Mouse (Mus musculus) forebrain, embryonic 12.5 days (tissue): Measurements from ENCODE around the gene Dnph1. TPM values are rescaled to one million over a fixed set of nuclear protein-coding genes. Genes with fewer than 3 reads are reported as not detected.

Experiments
- ATAC-seq: fragments of 200-750 bp; cut with Nextera tagmentation; 2 replicates; pipeline ENCODE4 v1.8.0; 2017; ENCODE audit warnings: moderate TSS enrichment; ENCODE audit not compliant: low FRiP score
- H3K27ac ChIP-seq: fragments of 300-500 bp; sonication (generic); 2 replicates; pipeline ENCODE4 v1.5.1; 2016; ENCODE audit warnings: mild to moderate bottlenecking
- H3K27me3 ChIP-seq: fragments of 300-500 bp; sonication (generic); 2 replicates; pipeline ENCODE4 v1.6.1; 2016; ENCODE audit warnings: mild to moderate bottlenecking
- H3K36me3 ChIP-seq: fragments of 300-500 bp; sonication (generic); replicated peaks from 2 replicates; pipeline ENCODE4 v1.6.1; 2016; ENCODE audit warnings: mild to moderate bottlenecking
- H3K4me1 ChIP-seq: fragments of 300-500 bp; sonication (generic); 2 replicates; pipeline ENCODE4 v1.6.1; 2016
- H3K4me2 ChIP-seq: fragments of 300-500 bp; sonication (generic); 2 replicates; pipeline ENCODE4 v1.6.1; 2016; ENCODE audit warnings: mild to moderate bottlenecking, moderate library complexity
- H3K4me3 ChIP-seq: fragments of 300-500 bp; sonication (generic); replicated peaks from 2 replicates; pipeline ENCODE4 v1.5.1; 2016; ENCODE audit warnings: mild to moderate bottlenecking
- H3K9ac ChIP-seq: fragments of 300-500 bp; sonication (generic); 2 replicates; pipeline ENCODE4 v1.6.1; 2016; ENCODE audit warnings: mild to moderate bottlenecking
- H3K9me3 ChIP-seq: fragments of 300-500 bp; sonication (generic); 2 replicates; pipeline ENCODE4 v1.6.1; 2016
- WGBS: fragments of 180-500 bp; shearing (Covaris S2); methylation state at CpG from one replicate; pipeline ENCODE4 v1.1.7; 2016; 5-methylcytosine and 5-hydroxymethylcytosine counted together
- polyA plus RNA-seq: library from polyadenylated mRNA; unstranded; fragments of >200 nt; fragmentation: Nextera tagmentation; extraction: Ambion mirVana; gene quantifications from 2 replicates; pipeline ENCODE4 v1.2.1, GENCODE M21; 2016

Dnph1 gene
- polyA plus RNA-seq, 1 experiment from 2014 or later: 71.7 TPM

- peaks cover 20% of the 10 kb centered on the region for H3K36me3 ChIP-seq
- no peaks in the 10 kb centered on the region for H3K27me3 ChIP-seq
- no peaks in the 10 kb centered on the region for H3K4me1 ChIP-seq
- H3K4me2 ChIP-seq: no peak overlapping the region
- 86% methylated on average over 14 of the region's 14 CpGs for WGBS
- no peak overlapping the region for H3K4me3 ChIP-seq
- H3K27ac ChIP-seq: no peak overlapping the region
- no peak overlapping the region for H3K9ac ChIP-seq
- no peaks in the 10 kb centered on the region for H3K9me3 ChIP-seq
- ATAC-seq: no peak
These were observed 7.5 kb downstream of the Dnph1 start for GRCm38 (mm10) chr17:46503847-46504638.

DNA sequence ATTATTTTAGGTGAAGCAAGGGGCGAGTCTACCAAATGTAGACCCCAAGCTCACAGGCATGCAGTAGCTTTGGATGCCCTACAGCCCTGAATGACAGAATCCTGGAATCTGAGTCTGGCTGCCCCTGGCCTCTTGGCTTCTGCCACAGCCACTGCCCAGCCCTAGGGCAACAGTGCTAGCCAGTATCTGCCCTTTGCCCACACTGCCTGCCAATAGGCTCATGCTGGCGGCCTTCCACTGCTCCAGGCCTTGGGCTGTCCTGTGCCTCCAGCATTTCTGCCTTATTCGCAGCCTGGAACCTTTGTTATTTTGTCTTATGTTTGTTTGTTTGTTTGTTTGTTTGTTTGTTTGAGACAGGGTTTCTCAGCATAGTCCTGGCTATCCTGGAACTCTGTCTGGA lies 9.1 kb downstream of the Dnph1 start:
- Histone ChIP-seq H3K27me3 (no peaks in the 10 kb centered on the region), H3K4me3 (no peak overlapping the region), H3K9me3 (no peaks in the 10 kb centered on the region), H3K9ac (no peak overlapping the region), H3K4me2 (no peak overlapping the region), H3K27ac (no peak overlapping the region), H3K36me3 (peaks cover 5% of the 10 kb centered on the region), H3K4me1 (no peaks in the 10 kb centered on the region)
- no peak for ATAC-seq
- 79% methylated on average over 3 of the region's 3 CpGs for WGBS

DNA sequence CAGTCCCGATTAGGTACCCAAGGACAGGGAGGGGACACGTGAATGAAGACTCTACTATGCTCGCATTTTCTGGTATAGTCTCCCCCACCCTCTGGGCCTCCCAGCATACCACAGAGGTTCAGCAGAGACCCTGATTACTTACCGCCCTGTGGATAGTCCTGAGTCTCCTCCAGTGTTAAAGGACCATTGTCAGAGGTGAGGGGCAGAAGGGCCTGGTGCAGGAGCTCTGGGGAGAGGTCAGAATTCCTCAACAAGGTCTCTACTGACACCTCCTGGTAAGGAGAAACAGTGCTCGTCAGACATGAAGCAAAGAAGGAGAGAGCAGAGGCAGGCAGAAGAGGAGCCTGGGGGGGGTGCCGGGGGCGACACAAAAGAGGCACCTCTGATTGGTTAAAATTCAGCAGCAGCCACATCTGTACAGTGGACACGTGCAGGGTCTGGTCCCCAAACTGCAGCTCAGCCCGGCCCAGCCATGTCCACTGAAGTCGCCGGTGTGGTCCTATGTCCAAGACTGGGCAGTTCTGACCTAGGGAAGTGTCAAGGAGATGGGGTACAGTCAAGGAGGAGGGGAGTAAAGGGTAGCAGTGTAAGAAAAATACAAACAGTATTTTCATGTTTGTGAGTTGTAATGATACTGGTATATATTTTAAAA lies 14.7 kb downstream of the Dnph1 start:
- Histone ChIP-seq H3K4me1 (no peaks in the 10 kb centered on the region), H3K36me3 (no peaks in the 10 kb centered on the region), H3K4me3 (no peak overlapping the region), H3K27ac (no peak overlapping the region), H3K9ac (no peak overlapping the region), H3K9me3 (no peaks in the 10 kb centered on the region), H3K27me3 (no peaks in the 10 kb centered on the region), H3K4me2 (no peak overlapping the region)
- peak; percentile 23; the same call in 1 of the 2 replicates for ATAC-seq
- WGBS: 45% methylated on average over 11 of the region's 11 CpGs

GRCm38 (mm10) chr17:46513329-46513728 lies 16.8 kb downstream of the Dnph1 start:
- Histone ChIP-seq H3K27me3 (no peaks in the 10 kb centered on the region), H3K36me3 (no peaks in the 10 kb centered on the region), H3K9me3 (no peaks in the 10 kb centered on the region), H3K9ac (no peak overlapping the region), H3K27ac (no peak overlapping the region), H3K4me1 (no peaks in the 10 kb centered on the region), H3K4me3 (no peak overlapping the region), H3K4me2 (no peak overlapping the region)
- WGBS: 71% methylated on average over 2 of the region's 2 CpGs
- no peak for ATAC-seq

GRCm38 (mm10) chr17:46519971-46520370 lies 23.5 kb downstream of the Dnph1 start:
- H3K36me3 ChIP-seq: no peaks in the 10 kb centered on the region
- H3K27ac ChIP-seq: no peak overlapping the region
- 48% methylated on average over 10 of the region's 10 CpGs for WGBS

GRCm38 (mm10) chr17:46520385-46520979 lies 24.0 kb downstream of the Dnph1 start:
- Histone ChIP-seq H3K9me3 (no peaks in the 10 kb centered on the region), H3K36me3 (no peaks in the 10 kb centered on the region), H3K4me2 (0 out of 2 replicates have a peak overlapping the region, but pooled peaks have one; percentile 10), H3K9ac (0 out of 2 replicates have a peak overlapping the region, but pooled peaks have one; percentile 33), H3K27ac (no peak overlapping the region), H3K4me3 (0 out of 2 replicates have a peak overlapping the region, but pooled peaks have one; percentile 10), H3K27me3 (peaks cover 42% of the 10 kb centered on the region), H3K4me1 (no peaks in the 10 kb centered on the region)
- ATAC-seq: no peak
- 49% methylated on average over 25 of the region's 25 CpGs for WGBS

More at GRCm38 (mm10) chr17:46519971-46520370, 23.5 kb downstream of the Dnph1 start:
- no peaks in the 10 kb centered on the region for H3K4me1 ChIP-seq
- ATAC-seq: no peak
- no peaks in the 10 kb centered on the region for H3K9me3 ChIP-seq
- peaks cover 37% of the 10 kb centered on the region for H3K27me3 ChIP-seq
- H3K9ac ChIP-seq: 0 out of 2 replicates have a peak overlapping the region, but pooled peaks have one; percentile 33
- no peak overlapping the region for H3K4me3 ChIP-seq
- H3K4me2 ChIP-seq: 0 out of 2 replicates have a peak overlapping the region, but pooled peaks have one; percentile 10

DNA sequence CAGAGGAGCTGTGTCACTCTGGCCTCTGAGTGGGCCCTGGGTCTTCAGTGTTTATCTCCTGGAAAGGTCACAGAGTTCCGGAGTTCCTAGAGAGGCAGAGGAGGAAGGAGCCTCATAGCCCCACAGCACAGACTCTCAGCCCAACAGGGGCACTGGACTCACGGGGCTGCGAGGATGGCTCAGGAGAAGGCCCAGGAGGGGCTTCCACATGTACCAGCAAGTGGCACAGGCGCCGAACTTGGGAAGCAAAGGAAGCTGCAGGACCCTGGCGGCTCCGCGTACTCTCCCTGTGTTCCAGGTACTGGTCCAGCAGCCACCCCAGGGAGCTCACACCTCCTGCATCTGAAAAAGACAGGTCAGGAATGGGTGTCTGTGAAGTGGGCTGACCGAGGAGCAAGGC lies 24.7 kb downstream of the Dnph1 start:
- peaks cover 43% of the 10 kb centered on the region for H3K27me3 ChIP-seq
- 79% methylated on average over 9 of the region's 9 CpGs for WGBS
- H3K9ac ChIP-seq: no peak overlapping the region
- H3K36me3 ChIP-seq: no peaks in the 10 kb centered on the region
- H3K4me2 ChIP-seq: no peak overlapping the region
- H3K9me3 ChIP-seq: no peaks in the 10 kb centered on the region
- no peak overlapping the region for H3K4me3 ChIP-seq
- no peak for ATAC-seq
- H3K27ac ChIP-seq: no peak overlapping the region
- H3K4me1 ChIP-seq: no peaks in the 10 kb centered on the region

DNA sequence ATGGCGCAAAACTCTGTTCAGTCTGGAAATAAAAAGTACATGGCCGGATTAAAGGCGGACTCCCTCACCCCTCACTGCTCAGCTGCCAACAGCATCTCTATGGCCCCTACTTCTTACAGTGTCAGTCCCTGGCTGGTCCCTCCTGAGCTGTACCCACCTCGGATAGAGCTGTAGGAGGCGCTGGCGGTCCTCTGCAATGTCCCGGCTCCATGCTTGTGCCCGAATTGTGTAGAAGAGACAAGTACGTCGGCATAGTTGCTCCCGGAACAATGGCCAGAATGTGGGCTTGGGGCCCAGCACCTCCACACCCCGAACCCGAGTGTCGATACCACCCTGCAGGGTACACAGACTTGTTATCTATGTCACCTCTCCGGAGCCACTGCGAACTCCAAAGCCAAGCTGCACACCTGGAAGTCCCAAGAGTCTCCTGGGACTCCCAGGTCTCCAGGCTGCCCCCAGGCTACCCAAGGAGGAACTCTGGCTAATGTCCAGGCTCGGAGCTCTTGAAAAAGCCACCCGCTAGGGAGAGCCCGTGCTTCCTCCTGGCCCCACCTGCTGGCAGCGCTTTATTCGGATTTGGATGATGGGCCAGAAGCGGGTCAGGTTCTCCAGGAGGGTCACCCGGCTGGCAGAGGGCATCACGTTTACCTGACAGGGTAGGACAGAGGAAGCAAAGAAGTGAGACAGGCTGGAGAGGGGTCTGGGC lies 25.6 kb downstream of the Dnph1 start:
- H3K4me2 ChIP-seq: no peak overlapping the region; the same call in 1 of the 2 replicates
- no peaks in the 10 kb centered on the region for H3K9me3 ChIP-seq
- H3K4me1 ChIP-seq: no peaks in the 10 kb centered on the region
- no peak overlapping the region for H3K4me3 ChIP-seq
- H3K27me3 ChIP-seq: peaks cover 43% of the 10 kb centered on the region
- H3K36me3 ChIP-seq: no peaks in the 10 kb centered on the region
- no peak overlapping the region for H3K9ac ChIP-seq
- H3K27ac ChIP-seq: no peak overlapping the region
- WGBS: 30% methylated on average over 24 of the region's 24 CpGs
- ATAC-seq: no peak

GRCm38 (mm10) chr17:46525065-46525464 lies 28.6 kb downstream of the Dnph1 start:
- H3K4me2 ChIP-seq: no peak overlapping the region
- 91% methylated on average over 10 of the region's 10 CpGs for WGBS
- H3K9ac ChIP-seq: no peak overlapping the region
- H3K9me3 ChIP-seq: no peaks in the 10 kb centered on the region
- H3K27me3 ChIP-seq: peaks cover 37% of the 10 kb centered on the region
- ATAC-seq: no peak
- H3K4me1 ChIP-seq: no peaks in the 10 kb centered on the region
- H3K36me3 ChIP-seq: peaks cover 8% of the 10 kb centered on the region; the same call in 1 of the 2 replicates
- no peak overlapping the region for H3K27ac ChIP-seq
- H3K4me3 ChIP-seq: no peak overlapping the region

- Histone ChIP-seq H3K27me3 (peaks cover 31% of the 10 kb centered on the region), H3K36me3 (peaks cover 8% of the 10 kb centered on the region; the same call in 1 of the 2 replicates), H3K27ac (no peak overlapping the region), H3K4me3 (no peak overlapping the region), H3K4me2 (no peak overlapping the region), H3K4me1 (no peaks in the 10 kb centered on the region), H3K9me3 (no peaks in the 10 kb centered on the region), H3K9ac (no peak overlapping the region)
- WGBS: 39% methylated on average over 12 of the region's 12 CpGs
- ATAC-seq: no peak
These were observed 29.2 kb downstream of the Dnph1 start for GRCm38 (mm10) chr17:46525579-46526307.

DNA sequence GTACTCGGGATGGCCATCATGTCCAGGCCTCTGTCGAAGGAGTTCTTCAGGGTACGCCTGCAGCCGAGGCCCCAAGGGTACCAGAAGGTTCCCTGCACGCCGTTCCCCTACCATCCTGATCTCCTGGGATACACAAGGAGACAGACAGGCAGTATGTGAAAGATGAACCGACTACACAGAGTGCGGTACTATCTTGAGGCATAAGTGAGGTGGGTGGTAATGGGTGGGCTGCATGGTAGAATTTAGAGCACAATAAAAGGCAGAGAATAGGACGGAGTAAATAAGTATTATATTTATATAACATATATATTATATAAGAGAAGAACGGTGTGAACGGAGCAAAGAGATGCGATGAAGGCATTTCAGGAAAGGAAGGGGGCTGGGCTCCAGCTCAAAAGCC lies 47.1 kb downstream of the Dnph1 start:
- Histone ChIP-seq H3K4me2 (no peak overlapping the region), H3K27me3 (peaks cover 43% of the 10 kb centered on the region; the same call in 1 of the 2 replicates), H3K4me1 (peaks cover 16% of the 10 kb centered on the region), H3K9ac (no peak overlapping the region), H3K27ac (no peak overlapping the region), H3K4me3 (no peak overlapping the region), H3K36me3 (peaks cover 28% of the 10 kb centered on the region), H3K9me3 (no peaks in the 10 kb centered on the region)
- WGBS: 92% methylated on average over 12 of the region's 12 CpGs
- no peak for ATAC-seq
